Mouse (Mus musculus) left cerebral cortex, postnatal 10 days (tissue): ENCODE measurements around the gene Sumo1. TPM values are rescaled to one million over a fixed set of nuclear protein-coding genes. Genes with fewer than 3 reads are reported as not detected.

Experiments
- DNase-seq, 2 experiments: peaks; one replicate each; pipeline ENCODE4 v3.0.0; 2021 to 2022; ENCODE audit warnings: low spot score in 2 of 2, mixed read lengths in 1 of 2; ENCODE audit errors: extremely low spot score in 1 of 2
- intact Hi-C: fragments of 180-260 bp; cut with DNase I; formaldehyde crosslinking; loops from one replicate; pipeline ENCODE4 v1.15.1; 2025
- total RNA-seq, 2 experiments: library from RNA; stranded (reverse); gene quantifications; 2 replicates each; pipeline ENCODE4 v1.2.3; 2021

Sumo1 gene
- total RNA-seq, 2 experiments from 2014 or later = 105 to 111 TPM

- intact Hi-C loops = no loop called here
- peak in 1 of 2 experiments; percentile 39 for DNase-seq
Measured at GRCm38 (mm10) chr1:59603893-59604292, 66.7 kb downstream of the Sumo1 start.

GRCm38 (mm10) chr1:59603417-59603712 is 67.3 kb downstream of the Sumo1 start:
- no peak for DNase-seq
- intact Hi-C loops = no loop called here

- peak in 1 of 2 experiments; percentile 20 for DNase-seq
- intact Hi-C loops = no loop called here
Measured at GRCm38 (mm10) chr1:59602531-59603416, 67.9 kb downstream of the Sumo1 start.

GRCm38 (mm10) chr1:59595609-59596008 is 75.0 kb downstream of the Sumo1 start:
- intact Hi-C loops = no loop called here
- no peak for DNase-seq

GRCm38 (mm10) chr1:59594586-59595266 is 75.9 kb downstream of the Sumo1 start:
- no peak for DNase-seq
- intact Hi-C loops = no loop called here

- DNase-seq = no peak
- intact Hi-C loops = no loop called here
Measured at GRCm38 (mm10) chr1:59593622-59594035, 77.0 kb downstream of the Sumo1 start.

- intact Hi-C loops = no loop called here
Measured at GRCm38 (mm10) chr1:59592876-59593275, 77.8 kb downstream of the Sumo1 start.

GRCm38 (mm10) chr1:59592359-59592758 is 78.3 kb downstream of the Sumo1 start:
- intact Hi-C loops = no loop called here
- peak in 1 of 2 experiments; percentile 41 for DNase-seq

More at GRCm38 (mm10) chr1:59592876-59593275, 77.8 kb downstream of the Sumo1 start:
- DNase-seq = no peak

GRCm38 (mm10) chr1:59589271-59589670 is 81.4 kb downstream of the Sumo1 start:
- intact Hi-C loops = loop anchor here (10.0 kb wide), 1 partner anchor 274 kb away; no protein-coding TSS in a partner anchor
- DNase-seq = no peak

- peak; percentile 40 to 71 for DNase-seq
- intact Hi-C loops = loop anchor here (5.0 to 10.0 kb wide), 2 partner anchors 98 to 270 kb away; no protein-coding TSS in a partner anchor
Measured at GRCm38 (mm10) chr1:59584656-59585410, 85.8 kb downstream of the Sumo1 start.

GRCm38 (mm10) chr1:59580880-59581279 is 89.8 kb downstream of the Sumo1 start:
- intact Hi-C loops = loop anchor here (5.0 to 10.0 kb wide), 2 partner anchors 94 to 266 kb away; no protein-coding TSS in a partner anchor
- DNase-seq = no peak

GRCm38 (mm10) chr1:59580131-59580751 is 90.4 kb downstream of the Sumo1 start:
- no peak for DNase-seq
- intact Hi-C loops = loop anchor here (5.0 to 10.0 kb wide), 2 partner anchors 93 to 265 kb away; no protein-coding TSS in a partner anchor

GRCm38 (mm10) chr1:59579327-59579726 is 91.3 kb downstream of the Sumo1 start:
- no peak for DNase-seq
- intact Hi-C loops = no loop called here

GRCm38 (mm10) chr1:59578770-59579169 is 91.9 kb downstream of the Sumo1 start:
- no peak for DNase-seq
- intact Hi-C loops = no loop called here

- intact Hi-C loops = no loop called here
- DNase-seq = peak; percentile 27 to 29
Measured at GRCm38 (mm10) chr1:59574262-59575187, 96.1 kb downstream of the Sumo1 start.

GRCm38 (mm10) chr1:59573843-59574242 is 96.8 kb downstream of the Sumo1 start:
- DNase-seq = no peak
- intact Hi-C loops = no loop called here

- intact Hi-C loops = no loop called here
- DNase-seq = no peak
Measured at GRCm38 (mm10) chr1:59571502-59571901, 99.1 kb downstream of the Sumo1 start.

GRCm38 (mm10) chr1:59570767-59571166 is 99.9 kb downstream of the Sumo1 start:
- intact Hi-C loops = no loop called here
- DNase-seq = no peak
